Mouse (Mus musculus) adrenal gland, postnatal 0 days (tissue): ENCODE results near the gene Naga. TPM values are rescaled to one million over a fixed set of nuclear protein-coding genes. Genes with fewer than 3 reads are reported as not detected.

Source experiments
- polyA plus RNA-seq: library from polyadenylated mRNA; unstranded; fragments of >200 nt; fragmentation: Nextera tagmentation; extraction: Ambion mirVana; gene quantifications from 2 replicates; pipeline ENCODE4 v1.2.1, GENCODE M21; 2015

Gene Naga
- 52.3 and 72.5 TPM in 2 replicates for polyA plus RNA-seq

DNA sequence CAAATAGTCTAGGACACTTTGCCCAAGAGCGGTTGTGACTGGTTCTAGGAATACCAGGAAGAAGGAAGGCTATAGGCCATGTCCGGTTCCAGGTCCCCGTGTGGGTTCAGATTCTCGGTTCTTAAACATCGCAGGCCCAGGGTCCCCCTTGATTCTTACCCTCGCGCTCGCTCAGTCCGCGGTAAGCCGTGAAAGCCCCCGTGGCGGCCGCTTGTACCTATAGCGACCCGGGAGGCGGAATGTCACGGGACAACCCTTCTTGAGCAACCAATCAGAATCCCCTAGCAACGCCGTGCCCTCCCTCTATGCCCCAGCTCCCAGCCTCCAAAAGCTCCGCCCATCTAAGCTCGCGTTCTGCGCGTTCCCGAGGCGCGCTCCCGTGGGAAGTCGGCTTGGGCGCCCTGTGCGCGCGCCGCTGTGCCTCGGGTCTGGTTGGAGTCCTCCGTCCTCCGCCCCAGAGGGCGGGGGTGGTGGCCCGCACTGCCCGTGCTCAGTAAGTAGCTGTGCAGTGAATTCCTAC lies at the start of gene Naga, which contains the start of the genes Pheta2 and Smdt1:
Gene Naga (minus strand): TSS at position 333 of the 520 bp plus-strand sequence.
Gene Pheta2 (plus strand): TSS at position 350 of the 520 bp plus-strand sequence.
Gene Smdt1 (plus strand): TSS at position 367 of the 520 bp plus-strand sequence.

DNA sequence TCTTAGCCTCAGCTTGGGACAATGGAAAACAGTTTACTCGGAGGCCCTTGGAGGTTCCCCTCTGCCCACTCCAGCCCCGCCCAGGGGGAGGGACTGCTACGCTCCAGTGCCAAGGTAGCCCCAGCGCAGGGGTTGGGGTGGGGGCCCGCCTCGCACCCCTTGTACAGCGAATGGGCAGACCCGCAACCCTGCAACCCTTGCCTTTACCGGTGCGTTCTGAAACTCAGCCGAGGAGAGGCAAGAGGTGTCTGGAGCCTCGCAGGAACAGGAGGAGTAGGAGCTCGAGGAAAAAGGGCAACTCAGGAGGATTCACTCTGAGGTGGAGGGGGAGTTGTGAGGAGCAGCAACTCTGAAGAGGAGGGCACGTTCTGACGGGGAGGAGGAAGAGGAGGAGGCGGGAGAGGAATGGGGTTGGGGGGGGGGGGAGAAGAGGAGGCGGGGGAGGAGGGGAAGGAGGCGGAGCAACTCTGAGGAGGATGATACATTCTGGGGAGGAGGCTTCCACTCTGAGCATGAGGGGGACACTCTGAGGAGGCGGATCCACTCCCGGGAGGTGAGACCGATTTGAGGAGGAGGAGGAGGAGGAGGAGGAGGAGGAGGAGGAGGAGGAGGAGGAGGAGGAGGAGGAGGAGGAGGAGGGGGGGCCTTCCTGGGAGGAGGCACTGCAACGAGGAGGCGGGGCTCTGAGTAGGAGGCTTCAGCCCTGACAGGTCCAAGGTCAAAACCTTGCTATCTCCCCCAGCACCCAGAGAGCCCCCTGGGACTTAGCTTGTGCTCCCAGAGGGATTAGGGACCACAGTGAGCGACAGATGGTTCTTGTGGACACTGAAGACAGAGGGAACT lies 41.4 kb upstream of the Naga start, which contains the start of gene Cyp2d22:
Gene Cyp2d22 (minus strand): TSS at position 390 of the 843 bp plus-strand sequence.

DNA sequence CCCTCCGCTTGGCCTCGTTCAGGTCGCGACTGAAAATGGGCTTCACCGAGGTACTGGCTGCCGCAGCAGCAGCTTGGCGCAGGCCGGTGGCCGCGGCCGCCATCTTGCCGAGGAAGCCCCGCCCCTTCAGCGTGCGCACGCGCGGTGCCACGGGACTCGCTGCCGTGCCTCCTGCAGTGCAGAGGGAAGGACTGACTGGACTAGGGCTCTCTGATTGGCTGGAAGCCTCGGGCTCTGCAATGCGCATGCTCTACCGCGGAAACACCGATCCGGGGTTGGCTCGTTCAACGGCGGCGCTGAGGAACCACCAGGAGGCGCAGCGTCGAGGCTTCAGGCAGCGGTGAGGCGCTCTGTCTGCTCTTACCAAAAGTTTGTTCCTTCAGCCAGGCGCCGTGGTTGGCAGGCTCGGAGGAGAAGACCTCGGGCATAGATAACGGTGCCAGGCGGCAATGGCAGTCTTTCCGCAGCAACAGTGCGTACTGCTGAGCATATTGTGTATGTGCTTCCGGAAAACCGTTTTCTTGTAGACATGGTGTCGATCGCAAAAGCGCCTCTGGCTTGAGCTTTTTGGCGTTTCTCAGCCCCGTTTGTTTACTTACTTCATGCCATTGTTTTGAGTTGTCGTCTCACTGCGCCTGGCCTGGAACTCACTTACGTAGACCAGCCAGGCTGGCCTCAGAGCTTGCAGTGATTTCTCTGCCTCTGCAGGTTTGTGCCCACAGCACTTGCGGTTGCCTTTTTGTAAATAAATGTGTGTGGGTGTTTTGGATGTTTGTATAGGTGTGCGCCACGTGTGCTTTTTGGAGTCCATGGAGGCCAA lies 15.6 kb upstream of the Naga start, which contains the start of gene Ndufa6:
Gene Ndufa6 (minus strand): TSS at position 197 of the 820 bp plus-strand sequence.

DNA sequence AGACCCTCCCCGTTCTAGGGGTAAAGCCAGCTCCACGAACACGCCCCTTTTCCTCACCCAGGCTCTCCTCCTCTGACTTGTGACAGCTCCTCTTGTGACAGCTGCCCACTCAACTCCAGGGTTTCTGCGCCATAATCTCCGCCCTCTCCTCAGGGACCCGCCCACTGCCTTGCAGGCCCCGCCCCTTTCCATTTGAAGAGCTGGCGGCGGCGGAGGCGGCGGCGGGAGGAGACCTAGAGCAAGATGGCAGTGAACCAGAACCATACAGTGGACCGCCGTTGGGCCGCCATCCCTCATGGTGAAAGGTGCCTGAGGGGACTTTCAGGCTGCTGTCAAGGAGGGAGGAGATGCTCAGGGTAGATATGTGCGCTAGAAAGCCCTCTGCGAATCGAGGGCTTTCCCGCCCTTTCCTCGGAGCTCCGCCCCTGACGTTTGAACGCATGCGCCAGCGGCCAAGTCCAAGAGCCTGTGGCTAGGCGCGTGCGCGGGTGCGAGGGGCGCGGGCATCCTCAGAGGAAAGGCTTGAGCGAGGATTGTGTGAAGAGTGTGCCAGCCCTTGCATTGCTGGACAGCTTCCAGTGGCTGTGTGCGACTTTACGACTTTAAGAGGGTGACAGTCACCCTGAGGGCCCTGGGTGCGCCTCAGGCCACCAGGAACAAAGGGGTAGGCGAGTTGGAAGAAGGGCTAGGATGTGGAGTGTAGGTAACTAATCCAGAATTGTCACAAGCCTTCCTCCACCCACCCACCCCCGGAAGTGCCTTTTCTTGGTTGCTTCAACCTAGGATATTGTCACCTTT lies 39.8 kb downstream of the Naga start, which contains the start of gene Wbp2nl:
Gene Wbp2nl (plus strand): TSS at position 191 of the 798 bp plus-strand sequence.

Other genes with a start within 250 kb of the Naga start
- gene Ccdc134, start 211.0 kb downstream of the Naga start, polyA plus RNA-seq: 5.3 and 5.7 TPM in 2 replicates
- gene Srebf2, start 191.7 kb downstream of the Naga start, polyA plus RNA-seq: 53.9 and 76.2 TPM in 2 replicates
- gene Shisa8, start 126.1 kb downstream of the Naga start, polyA plus RNA-seq: 0.25 and 0.27 TPM in 2 replicates
- 0.16 and 0.26 TPM in 2 replicates for gene Tnfrsf13c, start 114.6 kb downstream of the Naga start, polyA plus RNA-seq
- 24.4 and 24.9 TPM in 2 replicates for gene Cenpm, start 94.2 kb downstream of the Naga start, polyA plus RNA-seq
- gene 1500009C09Rik, start 86.5 kb downstream of the Naga start, polyA plus RNA-seq: 0.25 and 0.44 TPM in 2 replicates
- gene Sept3, start 64.0 kb downstream of the Naga start, polyA plus RNA-seq: 8.6 and 22.3 TPM in 2 replicates
- 0.17 TPM in 1 of 2 replicates, not detected in the other for gene Wbp2nl, start 40.0 kb downstream of the Naga start, polyA plus RNA-seq
- gene Pheta2, start within 50 bp of the Naga start, polyA plus RNA-seq: 6.5 and 6.8 TPM in 2 replicates
- gene Smdt1, start within 50 bp of the Naga start, polyA plus RNA-seq: 270 and 273 TPM in 2 replicates
- gene Ndufa6, start 15.4 kb upstream of the Naga start, polyA plus RNA-seq: 1,413 and 2,016 TPM in 2 replicates
- gene Cyp2d22, start 41.3 kb upstream of the Naga start, polyA plus RNA-seq: 29.6 and 38.1 TPM in 2 replicates
- not detected in 2 replicates for gene Cyp2d11, start 55.1 kb upstream of the Naga start, polyA plus RNA-seq
- gene Cyp2d10, start 68.3 kb upstream of the Naga start, polyA plus RNA-seq: 7.0 and 10.8 TPM in 2 replicates
- 5.7 and 8.7 TPM in 2 replicates for gene Cyp2d9, start 94.5 kb upstream of the Naga start, polyA plus RNA-seq
- gene Cyp2d12, start 216.1 kb upstream of the Naga start, polyA plus RNA-seq: not detected in 2 replicates